Mouse (Mus musculus): ENCODE measurements around the gene Gm45785. TPM values are rescaled to one million over a fixed set of nuclear protein-coding genes. Genes with fewer than 3 reads are reported as not detected.

Gene Gm45785
- not detected for total RNA-seq (2023)

DNA sequence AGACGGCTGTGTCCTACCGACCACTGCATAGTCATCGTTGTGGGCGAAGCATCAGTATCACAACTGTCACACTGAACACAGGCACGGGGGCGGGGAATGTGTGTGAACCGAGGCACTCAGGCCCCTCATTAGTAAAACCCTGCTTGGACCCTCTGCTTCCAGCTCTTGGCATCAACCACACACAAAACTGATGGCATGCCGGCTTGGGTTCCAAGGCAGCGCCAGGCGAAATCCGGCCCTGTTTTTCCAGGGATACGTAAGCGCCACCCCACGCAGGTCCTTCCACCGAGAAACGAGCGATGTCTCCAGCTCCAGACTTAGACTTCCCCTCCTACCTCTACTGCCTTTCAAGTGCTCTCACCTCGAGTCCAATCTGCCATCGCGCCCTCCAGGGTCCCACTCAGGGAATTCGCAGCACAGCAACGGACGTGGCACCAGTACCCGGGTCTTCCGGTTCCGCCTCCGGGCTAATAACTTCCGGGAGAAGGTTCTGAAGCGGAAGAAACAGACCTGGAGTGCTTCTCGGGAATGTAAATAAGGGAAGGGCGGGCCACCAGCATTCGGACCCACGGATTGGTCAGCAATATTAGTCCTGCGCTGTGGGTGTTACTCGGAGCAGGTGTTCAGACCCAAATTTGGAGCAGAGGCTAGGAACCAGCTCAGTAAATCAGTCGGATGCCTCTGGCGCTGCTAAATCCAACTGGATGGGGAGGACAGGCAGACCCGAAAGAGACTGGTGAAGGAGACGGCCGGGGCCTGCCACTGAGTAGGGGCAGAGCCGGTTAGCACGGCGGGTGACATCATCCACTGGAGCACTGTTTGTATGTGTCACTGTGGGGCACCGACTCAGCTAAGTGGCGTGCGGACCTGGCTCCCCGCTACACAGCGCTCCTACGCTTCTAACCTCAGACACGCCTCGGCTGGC lies at the start of gene Gm45785:
Gm45785 (minus strand) TSS at position 472 of the 925 bp plus-strand sequence.

DNA sequence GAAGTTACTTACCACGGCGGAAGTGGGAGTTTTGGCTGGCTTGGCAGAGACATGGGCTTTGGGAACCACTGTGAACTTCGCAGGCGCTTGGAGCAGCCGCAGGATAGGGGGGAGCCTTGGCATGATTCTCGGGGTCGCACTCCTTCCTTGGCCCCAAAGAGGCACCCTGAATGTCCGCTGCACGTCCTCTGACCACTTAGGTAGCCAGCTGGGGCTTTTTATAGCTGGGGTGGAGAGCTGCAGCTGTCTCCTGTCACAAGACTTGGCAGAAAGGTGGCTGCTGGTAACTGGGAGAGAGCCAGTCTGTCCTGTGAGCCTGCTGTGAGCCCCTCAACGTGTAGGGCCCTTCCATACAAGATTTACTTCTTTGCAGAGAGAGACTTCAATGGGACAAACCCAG lies 44.1 kb upstream of the Gm45785 start, which contains the start of gene Cox8b:
Cox8b (minus strand) TSS at position 227 of the 400 bp plus-strand sequence.

DNA sequence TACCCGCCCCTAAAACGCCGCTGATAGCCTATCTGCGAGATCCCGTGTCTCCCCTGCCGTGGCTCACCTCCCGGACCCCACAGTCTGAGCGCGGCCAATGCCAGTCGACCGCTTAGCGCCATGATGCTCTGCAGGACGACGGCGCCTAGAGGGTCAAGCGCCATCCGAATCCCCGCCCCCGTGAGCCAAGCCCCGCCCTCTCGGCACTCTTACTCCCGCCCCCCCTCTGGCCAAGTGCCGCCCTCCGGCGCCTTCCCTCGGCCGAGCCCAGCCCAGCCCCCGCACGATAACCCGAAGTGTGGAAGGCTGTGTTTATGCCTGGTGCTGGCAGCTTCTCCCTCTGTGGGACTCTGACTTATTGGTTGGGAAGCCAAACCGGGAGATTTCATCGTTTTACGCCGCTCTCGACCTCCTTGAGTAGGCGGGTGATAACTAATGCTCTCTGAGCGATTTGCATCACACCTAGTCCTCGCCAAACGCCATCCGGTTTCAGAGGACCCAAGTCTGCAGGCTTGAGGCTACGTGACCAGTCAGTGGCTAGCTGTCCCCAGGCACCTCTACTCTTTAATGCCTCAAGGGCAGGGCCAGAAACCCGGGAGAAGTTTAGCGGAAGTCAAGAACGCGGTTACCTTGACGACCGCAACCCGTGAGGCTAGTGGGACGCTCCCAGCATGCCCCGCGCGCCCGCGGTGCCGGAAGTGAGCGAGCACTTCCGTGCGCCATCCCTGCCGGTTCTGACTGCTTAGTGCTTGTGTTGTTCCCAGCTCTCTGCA lies 25.8 kb upstream of the Gm45785 start, which contains the start of the genes Psmd13 and Sirt3:
Psmd13 (plus strand) TSS at position 273 of the 773 bp plus-strand sequence.
Sirt3 (minus strand) TSS at position 614 of the 773 bp plus-strand sequence.

DNA sequence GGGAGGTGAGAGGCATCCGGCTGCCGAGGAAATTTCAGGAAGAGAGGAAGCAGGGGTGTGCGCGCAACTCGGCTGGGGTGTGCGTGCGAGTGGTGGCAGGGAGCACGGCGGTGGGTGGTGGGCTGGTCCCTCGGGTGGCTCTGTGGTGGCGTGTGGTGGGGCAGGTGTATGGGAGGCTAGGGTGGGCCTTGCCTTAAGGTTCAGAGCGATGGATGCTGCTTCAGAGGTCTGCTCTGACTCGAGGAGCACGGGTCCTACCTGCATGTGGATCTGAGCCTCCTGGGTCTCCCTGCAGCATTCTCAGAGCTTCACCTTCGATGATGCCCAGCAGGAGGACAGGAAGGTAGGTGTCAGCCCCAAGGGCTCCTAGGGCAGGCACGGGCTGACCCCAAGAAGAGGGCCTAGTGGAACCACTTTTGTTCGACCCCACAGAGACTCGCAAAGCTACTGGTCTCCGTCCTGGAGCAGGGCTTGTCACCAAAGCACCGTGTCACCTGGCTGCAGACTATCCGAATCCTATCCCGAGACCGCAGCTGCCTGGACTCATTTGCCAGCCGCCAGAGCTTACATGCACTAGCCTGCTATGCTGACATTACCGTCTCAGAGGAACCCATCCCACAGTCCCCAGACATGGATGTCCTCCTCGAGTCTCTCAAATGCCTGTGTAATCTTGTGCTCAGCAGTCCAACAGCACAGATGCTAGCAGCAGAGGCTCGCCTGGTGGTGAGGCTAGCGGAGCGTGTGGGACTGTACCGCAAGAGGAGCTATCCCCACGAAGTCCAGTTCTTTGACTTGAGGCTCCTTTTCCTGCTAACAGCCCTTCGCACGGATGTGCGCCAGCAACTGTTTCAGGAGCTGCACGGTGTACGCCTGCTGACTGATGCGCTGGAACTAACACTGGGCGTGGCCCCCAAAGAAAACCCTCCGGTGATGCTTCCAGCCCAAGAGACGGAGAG lies 1.7 kb upstream of the Gm45785 start, which contains the start of gene Bet1l:
Bet1l (minus strand) TSS at position 28 of the 956 bp plus-strand sequence.

DNA sequence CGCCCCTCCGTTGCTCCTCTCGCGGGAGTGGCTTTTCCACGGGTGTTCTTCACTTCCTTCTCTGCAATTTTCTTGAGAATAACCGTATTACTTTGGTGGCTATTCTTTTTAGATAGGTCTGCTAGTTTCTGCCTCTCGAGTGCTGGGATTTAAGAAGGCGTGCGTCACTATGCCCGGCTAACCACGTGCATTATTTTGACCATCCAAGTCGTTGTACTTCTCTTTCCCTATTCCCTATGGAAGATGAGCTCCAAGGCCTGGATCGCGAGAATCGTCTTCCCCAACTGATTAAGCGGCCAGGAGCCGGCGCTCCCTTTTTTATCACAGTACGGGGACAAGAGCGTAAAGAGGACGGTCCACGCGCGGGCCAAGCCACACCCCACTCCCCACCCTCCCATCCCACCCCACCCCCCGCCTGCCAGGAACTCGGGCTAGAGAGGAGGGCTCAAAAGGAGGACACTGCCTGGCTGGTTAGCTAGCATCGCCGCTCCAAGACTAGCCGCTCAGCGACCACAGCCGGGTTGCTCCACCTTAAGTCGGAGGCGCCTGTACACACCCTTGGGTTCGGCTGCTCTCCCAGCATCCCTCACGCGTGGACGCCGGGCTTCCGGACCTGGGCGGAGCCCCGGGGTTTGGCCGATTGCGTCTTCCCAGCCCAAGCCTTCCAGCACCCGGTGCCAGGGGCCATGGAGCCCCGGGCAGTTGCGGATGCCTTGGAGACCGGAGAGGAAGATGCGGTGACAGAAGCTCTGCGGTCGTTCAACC lies 836 bp upstream of the Gm45785 start, which contains the start of gene Ric8a:
Ric8a (plus strand) TSS at position 173 of the 765 bp plus-strand sequence.

DNA sequence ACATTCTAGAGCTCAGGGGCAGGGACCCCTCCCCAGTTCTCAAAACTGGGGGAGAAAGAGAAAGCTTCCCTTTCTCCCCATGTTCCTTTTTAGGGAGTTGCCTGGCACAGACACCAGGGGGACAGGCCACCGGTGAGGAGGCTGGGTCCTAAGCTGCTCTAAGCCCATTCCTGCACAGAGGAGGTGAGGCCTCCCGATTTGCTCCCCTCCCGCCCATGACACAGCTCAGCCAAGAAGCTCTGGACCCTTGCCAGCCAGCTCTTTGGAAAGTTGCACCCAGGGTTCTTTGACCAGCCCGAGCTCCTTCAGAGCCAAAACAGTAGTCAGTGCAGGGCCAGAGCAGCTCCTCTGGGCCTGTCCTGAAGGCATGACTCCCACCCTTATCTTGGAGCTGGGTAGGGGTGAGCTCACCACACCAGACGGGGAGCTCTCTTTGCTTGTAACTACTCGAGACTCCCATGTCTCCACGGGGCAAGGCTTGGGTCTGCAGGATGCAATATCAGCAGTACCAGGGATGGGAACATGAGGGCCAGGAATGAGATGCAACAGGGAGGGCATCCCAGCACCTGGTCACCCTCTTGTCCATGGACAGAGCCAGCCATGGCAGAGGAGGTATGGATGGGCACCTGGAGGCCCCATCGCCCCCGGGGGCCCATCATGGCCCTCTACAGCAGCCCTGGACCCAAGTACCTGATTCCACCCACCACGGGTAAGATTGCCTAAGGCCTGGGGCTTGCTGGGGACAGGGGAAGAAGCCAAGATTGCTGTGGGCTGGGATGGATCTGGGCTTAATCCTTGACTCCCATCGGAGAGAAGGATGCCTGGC lies 8.2 kb downstream of the Gm45785 start, which contains the start of gene Odf3:
Odf3 (plus strand) TSS at position 51 of the 826 bp plus-strand sequence.

DNA sequence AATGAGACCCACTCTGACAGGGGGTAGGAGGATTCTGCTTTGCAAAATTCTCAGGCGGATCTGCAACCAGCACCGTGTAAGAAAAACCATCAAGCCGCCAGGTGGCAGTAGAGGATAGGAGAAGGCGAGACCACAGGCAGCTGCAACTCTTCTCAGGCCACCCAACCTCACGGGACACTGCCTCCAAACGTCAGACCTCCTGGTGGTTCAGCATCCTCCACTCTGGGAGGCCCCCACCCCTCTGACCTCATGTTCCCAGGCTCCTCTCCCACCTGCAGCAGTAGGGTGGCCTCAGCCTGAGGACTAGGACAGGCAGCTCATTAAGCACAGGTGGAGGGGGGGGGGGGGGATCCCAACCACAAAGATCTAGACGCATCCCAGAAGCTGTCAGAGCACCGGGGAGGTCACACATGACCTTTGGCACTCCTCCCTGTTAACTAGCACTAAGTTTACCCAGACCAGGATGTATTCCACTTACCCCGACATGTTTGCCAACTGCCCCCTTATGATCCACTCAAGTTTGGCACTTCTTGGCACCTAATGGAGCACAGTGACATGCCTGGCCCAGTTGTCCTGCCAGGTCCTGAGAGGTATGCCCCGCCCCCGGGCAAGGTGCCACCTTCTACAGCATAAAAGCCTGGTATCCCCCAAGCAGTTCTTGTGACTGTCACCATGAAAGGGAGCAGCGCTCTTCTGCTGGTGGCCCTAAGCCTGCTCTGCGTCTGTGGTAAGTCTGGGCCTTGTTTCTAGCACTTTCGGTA lies 11.0 kb downstream of the Gm45785 start, which contains the start of gene Scgb1c1:
Scgb1c1 (plus strand) TSS at position 643 of the 761 bp plus-strand sequence.

DNA sequence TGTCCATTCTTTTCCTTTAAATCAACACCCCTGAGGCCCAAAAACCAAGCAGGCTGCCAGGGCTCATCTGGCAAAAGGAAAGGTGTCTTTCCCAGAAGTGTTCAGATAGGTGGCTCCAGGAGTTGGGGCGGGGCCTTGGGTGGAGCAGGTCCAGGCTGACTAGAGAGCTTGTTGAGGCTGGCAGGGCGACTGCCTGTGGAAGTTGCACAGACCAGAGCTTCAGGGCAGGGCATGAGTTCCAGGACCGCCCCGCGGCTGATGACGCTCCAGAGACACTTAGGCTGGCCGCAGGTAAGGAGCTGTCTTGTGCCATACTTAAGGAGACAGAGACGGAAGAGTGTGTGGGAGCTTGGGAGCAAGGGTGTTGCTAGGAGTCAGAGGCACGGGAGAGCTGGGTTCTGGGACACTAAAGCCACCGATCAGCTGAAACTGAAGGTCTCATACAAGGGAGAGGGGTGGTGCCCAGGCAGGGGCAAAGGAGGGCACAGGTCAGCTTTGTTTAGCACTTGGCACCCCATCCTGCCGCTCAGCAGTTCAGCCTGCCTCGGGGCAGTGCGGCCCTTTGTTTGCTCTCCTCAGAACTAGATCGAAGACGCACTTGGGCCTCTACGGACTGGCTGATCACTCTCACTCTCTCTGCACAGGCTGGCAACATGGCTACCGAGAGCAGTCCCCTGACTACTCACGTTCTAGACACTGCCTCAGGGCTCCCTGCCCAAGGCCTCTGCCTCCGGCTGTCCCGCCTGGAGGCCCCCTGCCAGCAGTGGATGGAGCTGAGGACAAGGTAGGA lies 21.0 kb downstream of the Gm45785 start, which contains the start of gene Urah:
Urah (plus strand) TSS at position 51 of the 790 bp plus-strand sequence.

DNA sequence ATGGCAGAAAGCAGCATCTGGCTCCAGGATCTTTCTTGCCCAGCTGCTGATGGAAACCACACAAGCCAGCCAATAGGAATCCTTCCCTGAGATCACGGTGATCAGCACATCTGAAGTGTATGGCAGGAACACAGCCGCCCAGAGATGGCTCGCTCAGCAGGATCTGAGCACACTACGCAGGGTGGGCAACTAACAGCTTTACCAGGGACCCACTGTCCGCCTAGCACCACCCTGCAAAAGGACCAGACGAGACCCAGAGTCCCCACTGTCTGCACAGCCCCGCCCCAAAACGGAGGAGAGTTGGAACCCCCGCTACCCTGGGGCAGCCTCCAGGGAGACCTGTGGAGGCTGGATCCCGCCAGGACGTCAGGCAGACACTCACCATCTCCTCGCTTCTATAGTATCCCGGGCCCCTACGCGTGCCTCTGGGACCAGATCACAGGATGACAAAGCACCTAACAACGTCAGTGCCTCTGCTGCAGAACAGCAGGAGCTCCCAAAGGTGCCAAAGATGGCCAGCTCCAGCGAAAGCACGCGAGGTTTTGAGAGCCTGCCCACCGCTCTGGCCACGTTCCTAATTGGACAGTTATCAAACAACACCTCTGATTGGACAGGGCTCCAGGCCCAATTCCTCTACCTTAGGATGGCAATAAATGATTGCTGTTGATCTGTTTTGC lies 34.3 kb downstream of the Gm45785 start, which contains the start of gene Zfp941:
Zfp941 (minus strand) TSS at position 526 of the 677 bp plus-strand sequence.

DNA sequence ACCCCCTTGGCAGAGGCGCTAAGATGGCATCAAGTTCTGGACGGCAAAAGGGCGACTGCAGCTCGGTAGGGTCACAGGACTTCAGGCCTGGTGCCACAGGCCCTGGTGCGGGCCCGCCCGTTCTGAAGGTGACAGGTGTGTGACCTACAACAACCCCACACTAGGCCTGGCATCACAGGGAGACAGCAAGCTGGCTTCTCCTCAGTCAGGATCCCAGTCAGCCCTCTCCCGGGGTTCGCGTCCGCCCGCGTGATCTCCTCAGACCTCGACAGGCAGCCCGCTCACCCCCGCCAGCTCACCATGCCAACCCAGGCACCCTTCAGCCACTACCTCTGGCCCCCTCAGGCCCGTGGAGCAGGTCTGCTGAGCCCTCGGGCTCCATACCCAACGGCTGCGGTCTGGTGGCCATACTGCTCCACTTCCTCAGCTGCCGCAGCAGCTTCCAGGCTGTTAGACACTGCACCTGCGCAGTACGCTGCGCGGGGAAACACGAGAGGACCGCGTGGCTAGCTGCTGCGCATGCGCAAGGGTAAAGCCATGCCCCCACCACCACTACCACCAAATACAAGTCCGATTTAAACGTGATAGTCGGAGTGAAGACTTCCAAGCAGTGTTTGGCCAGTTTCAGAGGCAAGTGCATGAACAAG lies 68.6 kb downstream of the Gm45785 start, which contains the start of gene Syce1:
Syce1 (minus strand) TSS at position 447 of the 647 bp plus-strand sequence.

Other genes with a start within 250 kb of the Gm45785 start
- gene Olfr61, start 227.4 kb downstream of the Gm45785 start, total RNA-seq (2023): not detected
- not detected for gene Olfr53, start 209.9 kb downstream of the Gm45785 start, total RNA-seq (2023)
- gene Olfr539, start 196.4 kb downstream of the Gm45785 start, total RNA-seq (2023): not detected
- not detected for gene Olfr45, start 174.4 kb downstream of the Gm45785 start, total RNA-seq (2023)
- gene Olfr541, start 159.1 kb downstream of the Gm45785 start, total RNA-seq (2023): not detected
- not detected for gene Cyp2e1, start 92.6 kb downstream of the Gm45785 start, total RNA-seq (2023)
- not detected for gene Syce1, start 68.5 kb downstream of the Gm45785 start, total RNA-seq (2023)
- gene Zfp941, start 34.2 kb downstream of the Gm45785 start, total RNA-seq (2023): not detected
- not detected for gene Urah, start 21.3 kb downstream of the Gm45785 start, total RNA-seq (2023)
- not detected for gene Scgb1c1, start 10.8 kb downstream of the Gm45785 start, total RNA-seq (2023)
- not detected for gene Odf3, start 8.5 kb downstream of the Gm45785 start, total RNA-seq (2023)
- 108 TPM for gene Ric8a, start 626 bp upstream of the Gm45785 start, total RNA-seq (2023)
- gene Bet1l, start 1.2 kb upstream of the Gm45785 start, total RNA-seq (2023): 31.9 TPM
- gene Psmd13, start 25.6 kb upstream of the Gm45785 start, total RNA-seq (2023): 77.9 TPM
- 8.5 TPM for gene Sirt3, start 26.0 kb upstream of the Gm45785 start, total RNA-seq (2023)
- gene Cox8b, start 44.1 kb upstream of the Gm45785 start, total RNA-seq (2023): not detected
- gene Nlrp6, start 64.6 kb upstream of the Gm45785 start, total RNA-seq (2023): not detected
- gene Pgghg, start 85.1 kb upstream of the Gm45785 start, total RNA-seq (2023): 10.4 TPM
- gene Ifitm5, start 94.0 kb upstream of the Gm45785 start, total RNA-seq (2023): not detected
- gene Gm45717, start 99.6 kb upstream of the Gm45785 start, total RNA-seq (2023): not detected
- 16.1 TPM for gene Ifitm2, start 99.7 kb upstream of the Gm45785 start, total RNA-seq (2023)
- not detected for gene Ifitm1, start 110.9 kb upstream of the Gm45785 start, total RNA-seq (2023)
- 5.0 TPM for gene Ifitm3, start 154.4 kb upstream of the Gm45785 start, total RNA-seq (2023)
- gene Ifitm6, start 161.6 kb upstream of the Gm45785 start, total RNA-seq (2023): 2.3 TPM
- gene Gm17387, start 172.8 kb upstream of the Gm45785 start, total RNA-seq (2023): not detected
- 1.3 TPM for gene B4galnt4, start 204.8 kb upstream of the Gm45785 start, total RNA-seq (2023)
- 37.8 TPM for gene Pkp3, start 221.9 kb upstream of the Gm45785 start, total RNA-seq (2023)
- 71.6 TPM for gene Sigirr, start 244.2 kb upstream of the Gm45785 start, total RNA-seq (2023)